Comparison of ENCODE assay signal across 15 mouse cellular contexts in the genomic region with DNA sequence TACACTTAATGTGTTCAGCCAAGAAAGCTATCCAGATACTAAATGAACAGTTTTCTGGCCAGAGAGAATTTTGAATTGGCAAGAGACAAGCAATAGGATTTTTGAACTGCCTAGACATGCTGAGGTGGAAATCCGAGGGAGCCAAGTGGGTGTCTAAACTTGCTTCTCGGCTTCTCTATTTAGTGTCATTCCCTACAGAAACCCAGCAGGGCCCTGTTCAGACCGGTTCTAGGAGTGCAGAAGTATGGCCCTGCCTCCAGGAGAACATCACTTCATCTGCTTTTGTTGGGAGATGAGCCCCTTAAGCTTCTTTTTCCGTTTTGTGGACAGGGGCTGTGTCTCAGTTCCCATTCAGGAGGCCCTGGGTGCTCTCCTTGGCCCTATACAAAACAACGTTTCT.
"Had no signal": no experiment of that assay in that cellular context is flagged by ENCODE, and none has a peak within 500 bp of the region (broad histone marks: within the 10 kb centered on the region; RNA-seq: fewer than 3 reads in every experiment).

No protein-coding gene starts in this region.

- H3K27ac ChIP-seq: midbrain, embryonic 10.5 days; midbrain, embryonic 13.5 days; midbrain, embryonic 15.5 days; neural tube, embryonic 12.5 days; stomach, embryonic 15.5 days; stomach, postnatal 0 days had no signal

- H3K36me3 ChIP-seq: midbrain, embryonic 10.5 days; midbrain, embryonic 13.5 days; midbrain, embryonic 15.5 days; neural tube, embryonic 12.5 days; stomach, embryonic 15.5 days had no signal

- H3K4me2 ChIP-seq: lung, embryonic 14.5 days; midbrain, embryonic 13.5 days; midbrain, embryonic 15.5 days; neural tube, embryonic 12.5 days; stomach, embryonic 15.5 days had no signal

- H3K9me3 ChIP-seq: stomach, embryonic 15.5 days had no signal

- ATAC-seq: midbrain, embryonic 13.5 days; midbrain, embryonic 15.5 days had no signal

- H3K9ac ChIP-seq: lung, embryonic 14.5 days; midbrain, embryonic 13.5 days; midbrain, embryonic 15.5 days; neural tube, embryonic 12.5 days; stomach, embryonic 15.5 days had no signal

- H3K4me1 ChIP-seq: midbrain, embryonic 10.5 days; midbrain, embryonic 13.5 days; midbrain, embryonic 15.5 days; neural tube, embryonic 12.5 days; stomach, embryonic 15.5 days had no signal

- H3K27me3 ChIP-seq: midbrain, embryonic 13.5 days; midbrain, embryonic 15.5 days; neural tube, embryonic 12.5 days; stomach, embryonic 15.5 days had no signal

- DNase-seq: lung, adult 18-20 months; lung, embryonic 14.5 days; lung, postnatal 10 days; lung, postnatal 4 days; right cerebral cortex, postnatal 14 days; thymus, adult 2 months; thymus, postnatal 25 days; thymus, postnatal 4 days had no signal

- H3K4me3 ChIP-seq: midbrain, embryonic 10.5 days; midbrain, embryonic 13.5 days; midbrain, embryonic 15.5 days; myocyte; neural tube, embryonic 12.5 days; stomach, embryonic 15.5 days had no signal
